Mouse (Mus musculus): ENCODE results near the gene Kazn.

The Kazn gene

DNA sequence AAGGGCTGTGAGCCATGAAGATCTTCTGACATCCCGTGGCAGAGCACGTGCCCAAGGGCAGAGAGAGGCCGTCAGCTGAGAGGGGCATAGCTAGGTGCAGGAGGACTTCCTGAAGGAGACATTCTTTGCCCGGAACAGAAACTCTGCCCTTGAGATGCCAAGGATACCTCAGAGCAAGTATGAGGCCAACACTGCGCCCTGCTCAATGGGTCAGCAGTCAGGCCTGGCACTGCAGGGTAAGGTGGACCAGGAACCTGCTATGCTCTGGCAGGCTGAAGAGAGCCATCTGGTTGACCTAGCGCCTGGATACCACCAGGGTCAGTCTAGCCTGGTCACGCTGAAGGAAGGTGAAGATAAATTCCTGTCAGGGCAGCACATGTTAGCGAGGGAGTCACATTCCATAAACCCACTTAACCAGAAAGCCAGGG lies 46.0 kb downstream of the Kazn start:
- DNase-seq (ENCODE audit: low spot score in 2 of 2): no peak

DNA sequence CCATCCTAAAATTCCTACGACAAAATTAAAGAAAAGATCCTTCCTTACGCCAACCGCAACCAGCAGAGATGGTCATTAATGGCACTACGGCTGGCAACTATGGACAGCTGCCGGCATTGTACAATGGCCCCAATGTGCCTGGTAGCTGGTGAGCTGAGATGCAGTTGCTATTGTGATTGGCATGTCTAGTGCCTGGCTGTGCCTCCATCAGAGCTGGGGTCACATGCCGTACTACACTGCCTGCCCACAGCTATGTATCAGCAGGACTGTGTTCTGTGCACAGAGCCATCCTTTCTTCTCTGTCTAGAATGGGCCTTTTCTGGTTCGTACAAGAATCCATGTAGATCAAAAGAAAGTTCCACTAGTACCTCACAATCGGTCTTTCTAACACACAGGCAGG lies 49.2 kb downstream of the Kazn start:
- DNase-seq (ENCODE audit: low spot score in 2 of 2): no peak

DNA sequence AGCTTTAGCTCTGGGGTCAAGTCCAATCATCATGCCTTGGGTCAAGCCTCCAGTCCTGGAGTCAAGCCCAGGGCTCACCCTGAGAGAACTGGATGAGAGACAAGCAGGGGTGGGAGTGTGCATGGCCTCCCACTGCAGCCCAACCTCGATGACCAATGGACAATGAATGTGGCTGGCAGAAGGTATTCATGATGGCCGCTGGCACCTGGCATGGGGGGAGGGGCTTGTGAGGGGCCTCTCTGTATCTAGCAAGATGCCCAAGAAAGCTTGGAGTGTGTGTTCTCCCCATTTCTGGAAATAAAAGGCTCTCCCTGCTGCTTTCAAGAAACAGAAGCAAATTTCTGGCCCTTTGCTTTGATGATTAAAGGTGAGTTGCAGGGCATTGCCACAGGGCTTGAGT lies 50.7 kb downstream of the Kazn start:
- no peak for DNase-seq (ENCODE audit: low spot score in 2 of 2)

DNA sequence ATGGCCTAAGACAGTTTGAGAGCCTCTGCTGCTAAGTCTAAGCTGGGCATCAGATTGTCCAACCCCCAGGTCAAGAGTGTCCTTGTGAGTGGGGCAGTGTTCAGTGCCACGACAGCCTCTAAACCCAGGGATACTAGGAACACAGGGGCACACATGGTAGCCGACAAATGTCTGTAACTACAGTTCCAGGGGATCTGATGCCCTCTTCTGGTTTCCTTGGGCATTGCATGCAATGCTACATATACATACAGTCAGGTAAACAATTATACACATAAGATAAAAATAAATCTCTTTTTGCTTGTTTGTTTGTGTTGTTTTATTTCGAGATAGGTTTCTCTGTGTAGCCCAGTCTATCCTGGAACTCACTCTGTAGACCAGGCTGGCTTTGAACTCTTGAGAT lies 53.0 kb downstream of the Kazn start:
- DNase-seq (ENCODE audit: low spot score in 2 of 2): no peak

DNA sequence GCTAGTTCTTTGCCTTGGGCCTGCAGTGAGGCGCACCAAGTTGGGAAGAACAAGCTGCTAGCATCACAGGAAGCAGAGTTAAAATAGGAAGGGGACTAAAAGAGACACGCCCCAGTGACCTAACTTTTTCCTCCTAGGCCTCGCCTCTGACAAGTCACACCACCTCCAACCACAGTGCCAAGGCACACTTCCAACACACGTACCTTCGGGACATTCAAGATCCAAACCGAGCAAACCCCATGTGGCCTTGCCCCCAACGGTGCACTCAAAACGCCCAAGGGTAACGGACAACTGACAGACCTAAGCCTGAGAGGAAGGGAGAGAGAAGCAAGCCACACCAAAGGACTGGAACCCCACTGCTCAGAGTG lies 53.7 kb downstream of the Kazn start:
- no peak for DNase-seq (ENCODE audit: low spot score in 2 of 2)

DNA sequence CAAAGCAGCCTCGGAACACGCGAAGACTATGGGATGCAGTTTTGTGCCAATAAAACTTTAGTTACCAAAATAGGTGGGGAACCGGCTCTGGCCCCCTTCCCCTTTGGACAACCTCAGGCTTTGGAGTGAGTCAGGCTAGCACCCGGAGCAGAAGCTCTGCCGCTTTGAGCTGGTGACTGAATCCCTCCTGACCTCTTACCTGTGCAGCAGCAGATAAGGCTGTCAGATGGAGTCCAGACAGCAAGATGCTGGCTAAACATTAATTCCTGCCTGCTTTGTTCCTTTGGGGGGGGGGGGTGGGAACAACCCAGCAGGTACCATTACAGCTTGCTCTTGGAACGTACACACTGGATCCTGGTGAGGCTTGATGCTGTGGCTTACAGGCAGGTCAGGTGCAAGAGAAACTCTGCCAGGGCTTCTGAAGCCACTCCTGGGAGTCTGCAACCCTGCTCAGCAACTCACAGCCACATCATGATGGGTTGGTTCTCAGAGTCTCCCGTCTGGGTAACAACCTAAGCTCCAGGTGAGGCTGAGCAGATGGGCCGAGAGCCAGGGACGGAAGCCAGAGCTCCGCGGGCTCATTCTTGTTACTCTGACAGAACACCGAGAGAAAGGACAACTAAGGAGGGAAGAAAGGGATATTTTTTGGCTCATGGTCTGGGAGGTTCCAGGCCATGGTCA lies 54.2 kb downstream of the Kazn start:
- no peak for DNase-seq (ENCODE audit: low spot score in 2 of 2)

DNA sequence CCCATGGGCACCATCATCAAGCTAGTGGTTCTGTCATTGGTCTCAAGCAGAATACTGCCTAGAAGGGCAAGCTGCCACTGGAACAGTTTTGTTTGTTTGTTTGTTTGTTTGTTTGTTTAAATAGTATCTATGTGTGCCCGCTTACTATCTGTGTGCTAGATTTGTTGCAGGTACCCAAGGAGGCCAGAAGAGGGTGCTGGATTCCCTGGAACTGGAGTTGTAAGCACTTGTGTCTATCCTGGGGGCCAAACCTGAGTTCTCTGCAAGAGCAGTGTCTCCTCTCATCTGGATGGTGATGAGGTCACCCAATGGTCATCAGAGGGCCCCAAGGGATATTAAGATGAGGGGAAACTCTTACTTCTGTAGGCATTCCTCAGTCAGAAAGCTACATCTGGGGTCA lies 55.6 kb downstream of the Kazn start:
- DNase-seq (ENCODE audit: low spot score in 2 of 2): no peak

DNA sequence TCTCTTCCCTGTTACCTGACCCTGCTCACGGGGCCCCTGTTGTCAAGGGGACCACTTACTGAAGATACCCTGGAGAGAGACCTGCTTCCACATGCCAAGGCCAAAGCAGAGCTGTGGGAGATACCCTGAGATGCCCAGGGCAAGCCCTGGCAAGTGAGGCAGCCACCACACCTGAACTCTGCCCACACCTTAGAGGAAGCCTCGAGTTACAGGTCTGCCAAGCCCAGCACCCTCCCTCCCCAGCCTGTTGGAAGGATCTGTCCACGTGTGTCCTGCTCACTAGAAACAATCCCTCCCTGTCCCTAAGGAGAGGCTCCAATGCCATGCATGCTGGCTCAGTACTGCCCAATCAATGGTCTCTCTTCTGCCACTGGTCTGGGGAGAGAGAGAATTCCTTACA lies 56.2 kb downstream of the Kazn start:
- DNase-seq (ENCODE audit: low spot score in 2 of 2): no peak

DNA sequence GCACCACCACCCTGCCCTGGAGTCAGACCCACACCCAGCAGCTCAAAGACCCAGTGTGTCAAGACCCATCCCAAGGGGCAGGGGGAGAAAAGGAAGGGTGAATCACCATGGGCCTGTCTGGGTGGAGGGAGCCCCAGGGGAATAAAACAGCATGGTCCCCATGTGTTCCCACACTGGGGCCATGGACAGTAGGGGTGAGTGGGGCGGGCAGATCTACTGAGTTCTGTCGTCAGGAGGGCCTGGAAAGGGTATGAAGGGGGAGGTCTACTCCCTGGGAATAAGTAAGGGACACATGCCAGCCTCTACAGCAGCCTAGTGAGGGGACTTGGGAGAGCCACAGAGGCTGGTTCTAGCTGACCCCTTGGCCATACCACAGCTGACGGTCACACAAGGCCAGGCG lies 57.6 kb downstream of the Kazn start:
- DNase-seq (ENCODE audit: low spot score in 2 of 2): no peak

DNA sequence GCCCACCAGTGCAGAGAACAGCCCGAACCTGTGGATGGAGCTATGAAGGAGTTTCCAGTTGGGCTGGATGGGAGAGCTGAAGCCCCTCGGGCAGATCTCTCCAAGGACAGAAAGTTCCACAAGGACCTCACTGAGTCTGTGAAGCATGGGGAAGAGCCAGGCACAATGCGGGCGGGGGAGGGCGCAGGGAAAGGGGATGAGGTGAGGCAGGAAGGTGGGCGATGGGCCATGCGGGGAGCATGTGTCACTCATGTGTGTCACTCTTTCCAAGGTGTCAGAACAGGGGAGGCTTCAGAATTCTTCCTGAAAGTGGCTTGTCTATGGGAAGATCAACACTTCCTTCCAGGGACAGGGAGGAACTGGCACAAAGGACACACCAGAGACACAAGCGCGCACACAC lies 58.3 kb downstream of the Kazn start:
- no peak for DNase-seq (ENCODE audit: low spot score in 2 of 2)

DNA sequence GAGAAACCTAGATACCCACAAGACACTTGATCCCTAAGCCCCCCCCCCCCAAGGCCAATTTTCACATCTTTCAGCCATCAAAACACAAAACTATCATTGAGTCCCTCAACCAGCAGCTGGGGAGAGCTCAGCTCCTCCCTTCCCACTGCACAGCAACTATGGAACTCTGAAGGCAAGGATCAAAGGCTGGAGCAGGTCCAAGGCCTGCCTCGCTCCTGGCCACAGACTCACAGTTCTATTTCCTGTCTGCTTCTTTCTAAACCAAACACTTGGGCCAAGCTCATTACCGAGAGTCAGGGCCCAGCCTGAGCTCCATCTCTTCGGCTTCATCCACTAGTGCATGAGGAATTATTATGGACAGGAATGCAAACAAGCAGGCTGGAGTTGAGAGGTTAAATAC lies 58.9 kb downstream of the Kazn start:
- no peak for DNase-seq (ENCODE audit: low spot score in 2 of 2)

DNA sequence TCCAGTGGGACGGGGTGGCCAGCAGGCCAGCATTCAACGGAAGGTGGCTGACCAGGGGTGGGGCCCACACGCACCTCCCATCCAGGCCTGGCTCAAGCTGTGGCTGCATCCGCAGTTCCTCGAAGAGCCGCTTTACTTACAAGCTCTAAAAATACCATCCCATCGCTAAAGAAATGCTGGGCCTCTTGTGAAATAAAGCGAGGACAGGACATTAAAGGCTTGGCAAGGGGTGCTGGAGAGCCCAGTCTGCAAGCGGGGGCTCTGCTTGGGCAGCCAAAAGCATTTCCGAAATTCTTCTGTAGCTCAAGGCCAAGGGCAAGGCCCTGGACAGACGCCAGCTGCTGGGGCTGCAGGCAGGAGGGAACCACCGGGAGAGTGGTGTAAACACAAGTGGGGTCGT lies 59.7 kb downstream of the Kazn start:
- DNase-seq (ENCODE audit: low spot score in 2 of 2): peak in 1 of 2 experiments; percentile 29

DNA sequence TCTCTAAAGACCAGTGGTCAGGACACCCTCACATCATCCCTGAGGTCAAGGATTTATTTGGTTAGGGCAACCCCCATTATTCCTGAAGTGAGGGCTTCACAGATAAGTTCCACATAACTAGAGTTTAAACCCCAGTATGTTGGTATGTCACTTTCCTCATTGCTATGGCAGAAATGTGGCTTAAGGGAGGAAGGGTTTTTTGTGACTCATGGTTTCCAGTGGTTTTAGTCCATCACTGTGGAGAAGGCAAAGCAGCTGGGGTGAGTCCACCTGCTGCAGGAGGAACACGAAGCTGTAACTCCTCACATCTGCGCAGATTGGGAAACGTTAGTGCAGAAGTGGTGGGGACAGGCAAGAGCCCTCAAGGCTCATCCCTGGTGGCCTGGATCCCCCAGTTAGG lies 62.5 kb downstream of the Kazn start:
- DNase-seq (ENCODE audit: low spot score in 2 of 2): no peak

DNA sequence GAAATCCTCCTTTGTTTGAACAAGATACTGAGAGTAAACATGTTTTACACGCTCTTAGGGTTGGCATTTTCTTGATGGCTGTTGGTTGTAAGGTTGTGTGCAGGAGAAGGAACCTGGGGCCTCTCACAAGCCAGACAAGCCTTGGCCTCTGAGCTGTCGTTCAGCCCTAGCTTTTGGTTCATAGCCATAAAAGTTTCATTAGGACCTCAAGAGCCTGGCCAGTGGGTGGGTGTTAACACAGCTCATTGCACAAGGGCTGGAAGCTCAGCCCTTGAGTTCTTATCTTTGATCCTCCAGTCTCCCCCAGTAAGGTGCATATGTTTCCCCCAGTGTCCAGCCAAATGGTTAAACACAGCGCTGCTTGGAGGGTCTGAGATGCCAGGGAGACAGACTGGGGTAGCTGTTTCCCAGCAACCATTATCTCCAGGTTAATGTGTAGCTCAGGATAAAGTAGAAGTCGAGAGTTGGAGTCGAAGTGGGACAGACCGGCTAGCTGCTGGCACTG lies 65.2 kb downstream of the Kazn start:
- no peak for DNase-seq (ENCODE audit: low spot score in 2 of 2)

DNA sequence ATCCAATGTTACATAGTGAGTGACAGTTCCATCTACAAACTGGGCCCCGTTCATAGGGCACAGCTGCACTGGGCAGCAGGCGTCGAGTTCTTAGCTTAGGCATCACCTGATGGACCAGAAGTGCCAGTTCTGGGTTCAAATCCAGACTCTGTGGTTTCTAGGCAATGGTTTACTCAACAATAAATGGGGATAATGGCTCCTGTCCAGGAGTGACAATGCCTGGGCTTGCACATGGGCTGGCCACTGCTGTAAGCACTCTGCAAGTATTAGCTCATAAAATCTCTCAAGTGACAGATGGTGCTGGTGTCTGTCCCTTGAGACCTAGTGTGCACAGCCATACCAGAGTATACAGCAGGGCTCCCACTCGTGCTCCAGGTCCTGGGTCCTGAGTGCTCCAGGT lies 66.3 kb downstream of the Kazn start:
- DNase-seq (ENCODE audit: low spot score in 2 of 2): no peak

DNA sequence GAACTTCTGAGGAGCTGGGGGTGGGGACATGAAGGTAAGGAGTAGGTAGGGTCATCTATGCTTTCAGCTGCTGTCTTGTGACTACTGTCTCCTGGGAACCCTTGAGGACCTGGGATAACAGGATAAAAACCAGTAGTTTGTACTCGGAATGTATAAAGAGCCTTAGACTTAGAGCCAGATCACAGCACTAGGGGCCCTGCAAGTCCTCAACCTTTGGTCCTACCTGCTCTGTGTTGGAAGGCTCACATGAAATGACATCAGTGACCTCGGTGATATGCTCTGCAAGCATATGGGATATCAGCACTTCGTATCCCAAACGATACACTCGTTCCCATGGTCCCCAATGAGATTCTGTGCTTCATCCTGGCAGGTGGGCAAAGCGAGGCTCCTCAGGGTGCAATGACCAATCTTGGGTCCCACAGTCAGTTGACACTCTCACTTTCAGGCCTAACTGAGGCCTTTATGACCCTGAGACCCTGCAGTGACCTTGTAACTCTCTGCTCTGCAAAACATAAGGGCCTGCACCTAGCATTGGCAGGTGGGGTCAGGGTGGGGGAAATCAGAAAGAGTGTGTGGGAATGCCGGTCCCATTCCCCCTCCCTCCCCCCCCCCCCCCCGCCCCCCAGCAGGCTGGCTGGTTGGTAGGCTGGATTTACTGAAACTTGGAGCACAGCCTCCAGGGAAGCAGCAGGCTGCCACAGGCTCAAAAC lies 67.3 kb downstream of the Kazn start:
- DNase-seq (ENCODE audit: low spot score in 2 of 2): no peak

DNA sequence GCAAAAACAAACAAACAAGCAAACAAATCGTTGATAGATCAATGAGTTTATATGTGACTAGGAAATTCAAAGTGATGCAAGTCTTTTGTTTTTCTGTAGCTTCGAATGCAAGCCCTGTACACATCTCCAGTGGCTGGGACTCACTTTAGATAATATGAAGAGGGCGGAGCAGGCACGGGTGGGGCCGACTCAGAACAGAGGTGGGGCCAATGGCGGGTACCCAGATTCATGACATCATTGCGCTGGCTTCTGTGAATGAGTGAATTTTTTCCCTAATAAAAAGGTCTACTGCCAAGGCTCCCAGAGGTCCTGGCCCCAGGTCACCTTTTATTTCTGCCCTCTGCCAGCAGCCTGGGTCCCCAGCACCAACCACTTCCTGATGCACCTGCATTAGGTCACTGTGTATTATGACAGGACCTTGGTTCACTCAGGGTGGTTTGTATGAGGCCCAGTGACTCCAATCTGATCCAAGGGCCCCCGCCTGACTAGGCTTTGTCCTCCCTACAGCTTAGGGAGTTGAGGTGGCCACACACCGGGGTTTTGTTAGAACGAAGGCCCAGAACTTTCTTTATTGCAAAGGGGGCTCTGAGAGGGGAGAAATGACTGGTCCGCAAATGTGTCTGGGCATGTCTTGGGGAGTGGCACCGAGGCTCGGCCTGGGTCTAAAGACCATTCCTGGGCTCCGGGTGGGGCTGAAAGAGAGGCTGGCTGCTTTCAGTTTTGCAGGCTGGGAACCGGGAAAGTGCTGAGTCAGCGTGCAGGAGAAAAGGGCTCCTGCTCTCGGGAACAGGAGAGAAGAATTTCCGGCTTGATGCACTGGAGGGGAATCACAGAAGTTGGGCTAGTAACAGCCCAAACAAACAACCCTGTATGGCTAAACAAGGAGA lies 68.1 kb downstream of the Kazn start:
- no peak for DNase-seq (ENCODE audit: low spot score in 2 of 2)

DNA sequence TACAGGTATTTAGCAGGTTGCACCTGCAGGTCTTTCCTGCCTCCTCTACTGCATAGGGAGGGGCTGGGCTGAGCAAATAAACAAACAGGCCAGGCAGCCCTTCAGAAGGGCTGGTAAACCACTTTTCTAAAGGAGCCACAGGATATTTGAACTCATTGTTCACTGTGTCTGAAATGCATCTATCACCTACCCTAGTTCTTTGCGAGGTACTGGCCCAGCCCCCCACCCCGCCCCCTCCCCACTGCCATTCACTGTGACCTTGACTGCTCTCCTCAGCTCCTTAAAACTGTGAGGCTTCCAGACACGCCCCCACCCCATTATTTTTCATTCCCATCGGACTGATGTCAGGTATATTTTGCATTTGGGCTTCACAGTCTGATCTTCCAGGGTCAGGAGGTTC lies 69.6 kb downstream of the Kazn start:
- DNase-seq (ENCODE audit: low spot score in 2 of 2): no peak

DNA sequence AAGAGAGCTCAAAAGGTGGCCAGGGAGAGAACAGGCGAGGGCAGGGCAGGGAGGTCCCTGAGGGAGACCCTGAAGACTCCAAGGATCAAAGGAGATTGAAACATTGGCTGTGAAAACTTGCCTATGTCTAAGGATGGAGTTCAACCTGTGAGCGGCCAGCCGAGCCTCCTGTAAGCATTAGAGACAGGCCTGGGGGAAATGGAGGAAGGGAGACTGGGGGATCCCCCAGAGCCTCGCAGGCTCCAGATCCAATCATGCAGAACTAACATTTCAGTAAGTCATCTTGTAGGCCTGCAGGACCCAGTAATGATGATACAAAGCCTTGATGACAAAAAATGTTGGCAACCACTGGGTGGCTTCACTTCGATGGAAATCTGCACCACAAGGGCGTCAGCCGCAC lies 70.8 kb downstream of the Kazn start:
- DNase-seq (ENCODE audit: low spot score in 2 of 2): no peak

DNA sequence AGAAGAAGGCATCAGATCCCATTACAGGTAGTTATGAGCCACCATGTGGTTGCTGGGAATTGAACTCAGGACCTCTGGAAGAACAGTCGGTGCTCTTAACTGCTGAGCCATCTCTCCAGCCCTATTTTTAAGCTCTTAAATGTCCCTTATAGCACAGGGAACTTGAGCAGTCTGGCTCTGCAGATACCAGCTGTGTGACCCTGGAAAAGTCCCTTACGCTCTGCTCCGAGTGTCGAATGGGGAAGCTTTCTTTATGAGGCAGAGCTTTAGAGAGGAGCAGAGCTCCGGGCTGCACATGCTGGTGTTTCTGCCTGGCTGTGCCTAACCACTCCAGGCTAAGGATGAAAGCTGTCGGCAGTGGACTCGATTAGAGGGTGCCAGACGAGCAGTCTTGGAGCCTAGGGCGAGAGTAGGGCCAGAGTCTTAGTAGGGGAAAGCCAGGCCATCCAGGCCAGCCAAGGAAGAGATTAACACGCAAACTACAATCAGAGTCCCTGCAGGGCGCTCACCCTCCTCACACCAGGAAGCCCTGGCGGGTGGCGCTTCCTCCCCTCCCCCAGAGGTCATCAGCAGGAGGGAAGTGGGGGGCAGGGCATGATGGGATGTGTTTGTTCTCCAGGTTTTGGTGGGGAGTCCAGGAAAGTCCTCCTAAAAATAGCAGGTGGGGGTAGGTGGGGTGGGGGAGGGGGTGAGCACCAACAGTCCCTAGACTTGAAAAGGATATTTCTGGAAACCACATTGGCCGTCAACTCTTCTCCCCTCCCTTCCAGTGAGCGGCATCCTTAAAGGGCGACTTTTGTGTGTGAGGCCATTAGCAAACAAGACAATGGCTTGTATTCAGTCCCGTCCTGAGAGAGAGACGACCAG lies 73.1 kb downstream of the Kazn start:
- DNase-seq (ENCODE audit: low spot score in 2 of 2): peak in 1 of 2 experiments; percentile 18

DNA sequence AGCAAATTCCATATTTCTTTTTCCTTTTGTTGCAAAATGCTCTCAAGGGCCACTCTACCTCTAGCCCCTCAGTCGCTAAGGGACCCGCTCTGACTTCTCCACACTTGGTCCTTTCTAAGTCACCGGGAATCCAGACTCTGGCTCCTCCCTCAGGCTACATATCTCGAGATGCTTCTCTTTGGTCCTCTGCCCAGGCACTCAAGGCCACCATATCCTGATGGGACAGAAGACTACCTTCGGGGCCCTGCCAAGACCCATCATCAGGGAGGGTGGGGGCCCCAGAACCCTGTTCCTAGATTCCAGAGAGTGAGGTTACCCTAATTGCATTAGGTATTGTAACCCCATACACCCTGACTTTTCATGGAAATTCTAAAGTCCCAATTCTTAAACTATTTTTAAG lies 73.8 kb downstream of the Kazn start:
- no peak for DNase-seq (ENCODE audit: low spot score in 2 of 2)

DNA sequence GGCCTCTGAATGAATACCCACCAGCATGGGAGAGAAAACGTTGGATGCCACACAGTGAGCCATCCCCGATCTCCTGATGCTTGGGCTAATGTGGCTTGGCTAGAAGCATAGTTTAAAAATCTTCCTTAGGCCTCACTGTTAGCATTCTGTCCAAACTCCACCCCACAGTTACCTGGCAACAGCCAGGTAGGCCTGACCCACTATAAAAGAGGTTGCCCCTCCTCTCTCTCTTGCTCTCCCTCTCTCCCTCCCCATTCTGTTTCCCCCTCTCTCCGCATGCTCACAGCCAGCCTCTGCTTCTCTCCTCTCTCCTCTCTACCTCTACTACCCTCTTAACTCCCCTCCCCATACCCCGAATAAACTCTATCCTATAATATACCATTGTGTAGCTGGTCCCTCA lies 74.8 kb downstream of the Kazn start:
- no peak for DNase-seq (ENCODE audit: low spot score in 2 of 2)
